Mouse (Mus musculus) ES-E14 (cell line): ENCODE measurements at regions not wholly inside any gene's neighbourhood (a gene's known extent, or its start where the extent isn't known, plus 50 kb on each side); places are given as distances from the start of the nearest gene placed in this dataset.

Source experiments
- HCFC1 ChIP-seq: IDR thresholded peaks from 2 replicates; pipeline ENCODE4 v1.6.1; 2012; ENCODE audit warnings: low read length, inconsistent platforms, borderline replicate concordance; ENCODE audit not compliant: insufficient read depth
- MAFK ChIP-seq: IDR thresholded peaks from 2 replicates; pipeline ENCODE4 v1.6.1; 2014; ENCODE audit warnings: mild to moderate bottlenecking, low read depth, low read length, inconsistent platforms; ENCODE audit not compliant: insufficient read depth

GRCm38 (mm10) chr4:95376386-95376785 is 180.9 kb upstream of the Fggy start:
- no peak for TF ChIP-seq HCFC1
- no peak for TF ChIP-seq MAFK
